Mouse (Mus musculus) layer of hippocampus, adult 8-10 months (tissue): ENCODE measurements around the gene Rin3. TPM values are rescaled to one million over a fixed set of nuclear protein-coding genes. Genes with fewer than 3 reads are reported as not detected.
A peak's percentile ranks its signal among the peaks of the same experiment; 100 is the strongest.

ENCODE experiments used
- DNase-seq, 2 experiments: peaks; one replicate each; pipeline ENCODE4 v3.0.0; 2022; ENCODE audit warnings: low spot score in 2 of 2
- total RNA-seq, 4 experiments: library from RNA; stranded (reverse); gene quantifications; 2 replicates each; pipeline ENCODE4 v1.2.4; 2022

The Rin3 gene
- total RNA-seq, 4 experiments from 2014 or later: 3.3 to 7.1 (median 4.8) TPM

- DNase-seq: no peak
These were observed 19.5 kb downstream of the Rin3 start for GRCm38 (mm10) chr12:102302322-102302721.

GRCm38 (mm10) chr12:102302831-102303351 is 20.0 kb downstream of the Rin3 start:
- DNase-seq: no peak

GRCm38 (mm10) chr12:102303867-102304266 is 21.0 kb downstream of the Rin3 start:
- DNase-seq: no peak

GRCm38 (mm10) chr12:102305069-102305836 is 22.4 kb downstream of the Rin3 start:
- no peak for DNase-seq

GRCm38 (mm10) chr12:102308001-102308456 is 25.2 kb downstream of the Rin3 start:
- DNase-seq: no peak

- DNase-seq: peak; percentile 69 to 72
These were observed 25.7 kb downstream of the Rin3 start for GRCm38 (mm10) chr12:102308457-102309011.

- DNase-seq: no peak
These were observed 26.4 kb downstream of the Rin3 start for GRCm38 (mm10) chr12:102309099-102309799.

GRCm38 (mm10) chr12:102309800-102310195 is 26.9 kb downstream of the Rin3 start:
- no peak for DNase-seq

- no peak for DNase-seq
These were observed 27.4 kb downstream of the Rin3 start for GRCm38 (mm10) chr12:102310261-102310660.

GRCm38 (mm10) chr12:102311454-102311853 is 28.6 kb downstream of the Rin3 start:
- DNase-seq: no peak

GRCm38 (mm10) chr12:102319150-102319549 is 36.3 kb downstream of the Rin3 start:
- no peak for DNase-seq

- DNase-seq: no peak
These were observed 37.1 kb downstream of the Rin3 start for GRCm38 (mm10) chr12:102319899-102320298.

GRCm38 (mm10) chr12:102320322-102320721 is 37.5 kb downstream of the Rin3 start:
- DNase-seq: no peak

GRCm38 (mm10) chr12:102321064-102321728 is 38.3 kb downstream of the Rin3 start:
- DNase-seq: no peak

- DNase-seq: no peak
These were observed 39.0 kb downstream of the Rin3 start for GRCm38 (mm10) chr12:102321855-102322254.

GRCm38 (mm10) chr12:102323392-102323791 is 40.5 kb downstream of the Rin3 start:
- no peak for DNase-seq

GRCm38 (mm10) chr12:102324156-102324885 is 41.5 kb downstream of the Rin3 start:
- DNase-seq: no peak

GRCm38 (mm10) chr12:102324886-102325220 is 42.0 kb downstream of the Rin3 start:
- DNase-seq: no peak

GRCm38 (mm10) chr12:102326753-102327340 is 44.0 kb downstream of the Rin3 start:
- DNase-seq: no peak

- DNase-seq: no peak
These were observed 44.7 kb downstream of the Rin3 start for GRCm38 (mm10) chr12:102327525-102327924.

GRCm38 (mm10) chr12:102328090-102328489 is 45.2 kb downstream of the Rin3 start:
- no peak for DNase-seq
